Mouse (Mus musculus): ENCODE data around the gene Zbtb20. TPM values are rescaled to one million over a fixed set of nuclear protein-coding genes. Genes with fewer than 3 reads are reported as not detected.

Gene Zbtb20
- polyA plus RNA-seq, 1 experiment from 2014 or later, result 20.2 TPM

DNA sequence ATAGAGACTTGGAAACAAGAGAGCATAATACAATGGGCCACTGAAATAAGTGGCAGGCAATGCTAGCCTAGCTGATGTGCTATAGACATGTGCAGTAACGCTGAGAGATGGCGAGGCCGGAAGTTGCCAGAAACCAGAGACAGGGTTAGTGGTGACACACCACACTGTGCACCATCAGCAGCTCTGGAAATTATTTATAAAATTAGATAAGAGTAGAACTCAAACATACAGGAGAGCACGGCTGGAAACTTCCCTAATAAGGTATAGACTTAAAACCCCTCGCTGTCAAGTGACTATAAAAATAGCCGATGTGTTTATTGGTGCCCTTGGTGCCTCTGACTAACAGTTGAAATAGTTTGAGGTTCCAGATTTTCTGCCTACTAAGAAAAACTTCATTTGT is 565.7 kb downstream of the Zbtb20 start:
- Histone ChIP-seq H3K36me3 (no peaks in the 10 kb centered on the region), H3K9me3 (no peaks in the 10 kb centered on the region), H3K9ac (no peak overlapping the region), H3K27me3 (no peaks in the 10 kb centered on the region), H3K27ac (no peak overlapping the region), H3K4me3 (no peak overlapping the region), H3K4me1 (no peaks in the 10 kb centered on the region), H3K4me2 (no peak overlapping the region)
- ATAC-seq (ENCODE audit: insufficient number of reproducible peaks, insufficient read depth, low FRiP score, low TSS enrichment, low read depth), result no peak
- WGBS, result 83% methylated on average over 6 of the region's 6 CpGs

DNA sequence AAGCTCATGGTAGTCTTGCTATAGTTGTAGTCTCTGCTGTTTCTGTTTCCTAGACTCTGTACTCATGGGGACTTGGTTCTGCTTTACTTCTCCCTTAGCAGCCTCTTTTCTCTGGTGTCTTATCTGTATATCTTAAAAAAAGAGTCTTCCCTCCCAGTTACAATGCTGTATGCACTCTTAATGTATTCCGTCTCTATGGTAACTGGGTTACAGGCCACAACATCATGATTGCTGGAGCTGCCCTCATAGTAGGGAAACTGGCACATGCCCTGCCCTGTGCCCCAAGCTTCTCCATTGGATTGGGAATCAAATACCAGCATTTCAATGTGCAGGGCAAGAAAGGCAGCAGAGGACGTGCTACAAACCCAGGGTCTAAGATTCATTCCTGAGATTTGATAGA is 567.4 kb downstream of the Zbtb20 start:
- no peak overlapping the region for H3K27ac ChIP-seq
- no peaks in the 10 kb centered on the region for H3K27me3 ChIP-seq
- H3K36me3 ChIP-seq, result no peaks in the 10 kb centered on the region
- no peak for ATAC-seq (ENCODE audit: insufficient number of reproducible peaks, insufficient read depth, low FRiP score, low TSS enrichment, low read depth)
- H3K9me3 ChIP-seq, result no peaks in the 10 kb centered on the region
- no peak overlapping the region for H3K4me2 ChIP-seq
- no peak overlapping the region for H3K4me3 ChIP-seq
- H3K9ac ChIP-seq, result no peak overlapping the region
- H3K4me1 ChIP-seq, result no peaks in the 10 kb centered on the region
- 82% methylated on average over 2 of the region's 2 CpGs for WGBS

DNA sequence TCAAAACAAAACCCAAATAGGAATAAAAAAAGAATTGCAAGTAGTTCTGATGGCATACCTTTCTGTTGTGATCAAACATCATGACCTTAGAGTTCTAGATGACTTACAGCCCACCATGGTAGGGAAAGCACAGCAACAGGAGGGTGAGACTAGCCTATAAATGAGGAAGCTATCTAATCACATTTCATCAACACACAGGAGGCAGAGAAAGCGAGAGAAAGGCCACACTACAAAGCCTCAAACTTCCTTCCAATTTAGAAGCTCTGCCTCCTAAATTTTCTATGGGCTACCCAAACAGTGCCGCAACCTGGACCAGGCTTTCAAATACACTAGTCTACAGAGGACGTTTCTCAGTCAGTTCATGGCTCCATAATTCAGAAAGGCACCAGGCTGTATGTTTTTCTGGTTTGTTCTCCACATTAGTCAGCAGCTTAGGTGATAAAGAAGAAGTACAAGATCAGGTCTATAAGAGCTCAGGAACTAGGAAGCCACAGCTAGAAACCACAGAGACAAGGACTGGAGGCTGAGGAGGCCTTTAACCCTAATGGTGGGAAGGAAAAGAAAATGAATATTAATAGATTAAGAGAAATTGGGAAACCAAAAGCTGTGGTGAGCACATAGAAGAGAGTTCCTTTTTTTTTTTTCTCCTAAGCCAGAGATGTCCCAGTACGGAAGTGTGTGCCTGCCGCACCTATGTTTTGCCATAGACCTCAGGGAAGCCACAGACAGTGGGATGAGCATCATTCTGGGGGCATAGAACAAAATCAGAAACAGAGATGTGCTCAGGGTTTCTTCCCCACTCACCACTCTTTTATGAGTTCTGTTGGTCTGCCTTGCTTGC is 572.7 kb downstream of the Zbtb20 start:
- Histone ChIP-seq H3K4me1 (no peaks in the 10 kb centered on the region), H3K9ac (no peak overlapping the region), H3K4me3 (no peak overlapping the region), H3K27ac (no peak overlapping the region), H3K4me2 (no peak overlapping the region), H3K36me3 (no peaks in the 10 kb centered on the region), H3K27me3 (no peaks in the 10 kb centered on the region), H3K9me3 (no peaks in the 10 kb centered on the region)
- WGBS, result 91% methylated on average over 5 of the region's 5 CpGs
- no peak for ATAC-seq (ENCODE audit: insufficient number of reproducible peaks, insufficient read depth, low FRiP score, low TSS enrichment, low read depth)

DNA sequence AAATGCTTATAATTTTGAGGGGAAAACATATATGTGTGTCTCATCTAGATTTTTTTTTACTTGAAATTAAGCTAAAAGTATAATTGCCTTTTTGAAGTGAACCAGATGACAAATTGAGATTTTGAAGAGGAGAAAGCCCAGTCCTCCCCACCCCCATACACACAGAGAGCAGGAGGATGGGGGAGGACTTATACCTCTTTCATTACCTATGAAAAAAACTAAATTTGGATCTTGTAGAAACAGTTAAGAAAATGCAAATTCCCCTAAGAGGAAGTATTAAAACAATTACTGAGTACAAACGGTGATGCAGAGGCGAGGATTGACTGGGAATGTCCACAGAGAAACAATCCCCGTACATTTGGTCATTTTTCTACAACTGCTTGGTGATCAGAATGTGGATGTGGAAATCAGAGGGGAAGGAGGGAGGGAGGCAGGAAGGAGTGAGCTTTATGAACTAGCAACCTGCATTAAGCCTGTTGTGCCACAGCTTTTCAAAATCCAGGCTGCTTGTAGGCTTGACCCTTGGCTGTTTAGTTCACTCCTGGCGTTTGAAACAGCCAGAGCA is 578.8 kb downstream of the Zbtb20 start:
- H3K4me1 ChIP-seq, result no peaks in the 10 kb centered on the region; the same call in 1 of the 2 replicates
- no peak for ATAC-seq (ENCODE audit: insufficient number of reproducible peaks, insufficient read depth, low FRiP score, low TSS enrichment, low read depth)
- H3K9me3 ChIP-seq, result no peaks in the 10 kb centered on the region
- H3K4me3 ChIP-seq, result no peak overlapping the region
- no peaks in the 10 kb centered on the region for H3K27me3 ChIP-seq
- H3K9ac ChIP-seq, result no peak overlapping the region
- WGBS, result 61% methylated on average over 4 of the region's 4 CpGs
- H3K4me2 ChIP-seq, result no peak overlapping the region
- no peaks in the 10 kb centered on the region for H3K36me3 ChIP-seq
- H3K27ac ChIP-seq, result no peak overlapping the region

DNA sequence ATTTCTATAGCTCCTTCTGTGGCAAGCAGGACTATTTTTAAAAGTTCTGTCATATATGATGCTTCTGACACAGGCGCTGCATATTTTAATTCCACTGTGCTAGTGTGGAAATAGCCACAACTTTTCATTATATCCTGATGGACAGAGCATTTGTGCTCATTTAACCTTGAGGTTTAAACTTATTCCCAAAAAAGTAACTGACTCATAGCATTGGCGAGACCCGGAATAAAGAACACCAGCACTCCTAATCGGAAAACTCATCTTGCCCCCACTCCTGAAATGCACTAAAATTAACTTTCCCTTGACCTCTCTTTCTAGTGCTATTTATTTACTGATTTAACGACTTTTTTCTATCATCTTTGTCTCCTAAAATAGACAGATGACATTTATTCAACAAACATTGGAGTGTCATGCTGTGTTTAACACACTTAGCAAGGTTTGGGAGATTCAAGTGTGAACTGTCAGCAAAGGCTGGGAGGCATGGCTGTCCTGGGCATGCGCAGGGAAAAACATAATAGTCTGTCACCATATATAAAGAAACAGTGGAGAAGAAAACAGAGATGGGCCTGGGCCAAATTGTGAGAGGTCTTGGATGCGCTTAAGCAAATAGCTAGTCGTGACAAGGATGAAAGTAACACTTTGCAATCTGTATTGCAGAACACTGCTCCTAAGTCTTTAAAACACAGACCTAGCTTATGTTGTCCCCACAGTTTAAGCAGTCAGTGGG is 580.9 kb downstream of the Zbtb20 start:
- H3K4me2 ChIP-seq, result no peak overlapping the region
- H3K4me3 ChIP-seq, result no peak overlapping the region
- no peak overlapping the region for H3K27ac ChIP-seq
- H3K27me3 ChIP-seq, result no peaks in the 10 kb centered on the region
- H3K4me1 ChIP-seq, result no peaks in the 10 kb centered on the region; the same call in 1 of the 2 replicates
- H3K36me3 ChIP-seq, result no peaks in the 10 kb centered on the region
- no peak overlapping the region for H3K9ac ChIP-seq
- H3K9me3 ChIP-seq, result no peaks in the 10 kb centered on the region
- ATAC-seq (ENCODE audit: insufficient number of reproducible peaks, insufficient read depth, low FRiP score, low TSS enrichment, low read depth), result no peak
- 84% methylated on average over 8 of the region's 8 CpGs for WGBS

DNA sequence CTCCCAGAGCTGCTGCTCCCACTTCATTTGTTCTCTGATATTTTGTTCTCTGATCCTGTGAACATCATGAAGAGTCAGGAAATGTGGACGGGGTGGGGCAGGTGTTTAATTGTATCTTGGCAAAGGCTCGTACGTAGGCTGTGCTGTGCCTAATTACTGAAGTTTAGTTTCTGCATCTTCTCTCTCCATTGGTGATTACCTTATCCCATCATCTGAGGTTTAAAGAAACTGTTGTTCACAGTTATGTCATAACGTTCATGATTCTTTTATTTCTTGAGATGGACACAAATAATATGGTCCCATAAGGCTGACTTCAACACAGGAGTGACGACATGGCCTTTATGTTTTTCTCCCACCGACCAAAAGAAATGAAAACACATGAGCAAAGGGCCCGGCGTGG is 582.1 kb downstream of the Zbtb20 start:
- WGBS, result 79% methylated on average over 8 of the region's 8 CpGs
- no peak overlapping the region for H3K4me3 ChIP-seq
- no peaks in the 10 kb centered on the region for H3K9me3 ChIP-seq
- peaks cover 6% of the 10 kb centered on the region for H3K4me1 ChIP-seq
- no peak overlapping the region for H3K4me2 ChIP-seq
- no peak for ATAC-seq (ENCODE audit: insufficient number of reproducible peaks, insufficient read depth, low FRiP score, low TSS enrichment, low read depth)
- no peaks in the 10 kb centered on the region for H3K36me3 ChIP-seq
- no peak overlapping the region for H3K27ac ChIP-seq
- H3K9ac ChIP-seq, result no peak overlapping the region
- H3K27me3 ChIP-seq, result no peaks in the 10 kb centered on the region

DNA sequence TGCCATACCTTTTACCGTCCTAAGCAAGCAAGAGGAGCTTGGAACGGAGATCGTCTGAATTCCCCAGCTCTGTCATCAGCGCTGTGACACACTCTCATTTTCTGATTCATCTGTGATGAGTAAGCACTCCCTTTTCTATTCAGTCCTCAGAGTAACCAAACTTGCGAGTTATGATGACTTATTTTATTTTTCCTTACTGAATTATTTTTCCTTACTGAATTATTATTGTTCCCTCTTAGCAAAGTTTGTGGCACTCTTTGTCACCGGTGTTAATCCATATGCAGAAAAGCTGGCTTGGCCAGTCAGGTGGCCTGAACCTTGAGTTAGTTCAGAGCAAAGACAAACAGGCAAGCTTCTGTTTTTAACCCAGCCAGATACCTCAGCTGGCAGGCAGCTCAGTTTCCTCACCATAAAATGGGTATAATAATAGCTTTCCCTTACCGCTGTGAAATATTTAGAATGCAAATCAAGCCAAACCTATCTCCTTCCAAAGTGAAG is 583.1 kb downstream of the Zbtb20 start:
- H3K4me1 ChIP-seq, result peaks cover 10% of the 10 kb centered on the region
- H3K27me3 ChIP-seq, result no peaks in the 10 kb centered on the region
- H3K27ac ChIP-seq, result no peak overlapping the region
- no peaks in the 10 kb centered on the region for H3K36me3 ChIP-seq
- WGBS, result 64% methylated on average over 7 of the region's 7 CpGs
- H3K9ac ChIP-seq, result no peak overlapping the region
- ATAC-seq (ENCODE audit: insufficient number of reproducible peaks, insufficient read depth, low FRiP score, low TSS enrichment, low read depth), result no peak
- H3K4me2 ChIP-seq, result no peak overlapping the region
- no peaks in the 10 kb centered on the region for H3K9me3 ChIP-seq
- H3K4me3 ChIP-seq, result no peak overlapping the region

DNA sequence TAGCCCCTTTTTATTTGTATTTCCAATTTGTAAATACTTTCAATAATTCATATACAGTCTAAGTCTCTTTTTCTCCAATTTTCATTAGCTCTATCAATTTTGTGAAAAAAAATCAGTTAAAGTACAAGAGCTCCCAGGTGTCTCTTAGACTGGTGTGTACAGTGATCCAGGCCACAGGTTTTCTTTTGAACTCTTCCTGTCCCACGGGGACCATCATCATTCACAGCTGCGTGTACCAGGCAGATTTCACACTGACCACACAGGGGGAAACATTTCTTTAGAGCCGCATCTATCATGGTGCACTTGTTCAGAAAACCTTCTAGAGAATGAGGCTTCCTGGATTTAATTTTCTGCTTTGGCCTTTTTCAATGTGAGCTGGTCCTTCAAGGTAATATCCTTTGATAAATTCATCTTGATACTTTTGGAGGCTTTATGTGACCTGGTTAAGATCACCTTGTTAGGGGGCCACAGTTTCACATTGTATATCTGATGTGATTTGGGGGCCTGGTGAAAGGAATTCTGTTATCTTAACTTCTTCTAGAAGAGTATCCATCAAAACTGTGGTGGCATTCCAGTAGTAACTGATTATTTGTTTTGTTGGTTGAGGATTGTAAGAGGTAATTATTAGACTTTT is 586.2 kb downstream of the Zbtb20 start:
- no peak for ATAC-seq (ENCODE audit: insufficient number of reproducible peaks, insufficient read depth, low FRiP score, low TSS enrichment, low read depth)
- Histone ChIP-seq H3K4me2 (no peak overlapping the region), H3K4me1 (peaks cover 19% of the 10 kb centered on the region), H3K27ac (no peak overlapping the region), H3K9me3 (no peaks in the 10 kb centered on the region), H3K36me3 (no peaks in the 10 kb centered on the region), H3K27me3 (no peaks in the 10 kb centered on the region), H3K4me3 (no peak overlapping the region), H3K9ac (no peak overlapping the region)
- 77% methylated on average over 3 of the region's 3 CpGs for WGBS

DNA sequence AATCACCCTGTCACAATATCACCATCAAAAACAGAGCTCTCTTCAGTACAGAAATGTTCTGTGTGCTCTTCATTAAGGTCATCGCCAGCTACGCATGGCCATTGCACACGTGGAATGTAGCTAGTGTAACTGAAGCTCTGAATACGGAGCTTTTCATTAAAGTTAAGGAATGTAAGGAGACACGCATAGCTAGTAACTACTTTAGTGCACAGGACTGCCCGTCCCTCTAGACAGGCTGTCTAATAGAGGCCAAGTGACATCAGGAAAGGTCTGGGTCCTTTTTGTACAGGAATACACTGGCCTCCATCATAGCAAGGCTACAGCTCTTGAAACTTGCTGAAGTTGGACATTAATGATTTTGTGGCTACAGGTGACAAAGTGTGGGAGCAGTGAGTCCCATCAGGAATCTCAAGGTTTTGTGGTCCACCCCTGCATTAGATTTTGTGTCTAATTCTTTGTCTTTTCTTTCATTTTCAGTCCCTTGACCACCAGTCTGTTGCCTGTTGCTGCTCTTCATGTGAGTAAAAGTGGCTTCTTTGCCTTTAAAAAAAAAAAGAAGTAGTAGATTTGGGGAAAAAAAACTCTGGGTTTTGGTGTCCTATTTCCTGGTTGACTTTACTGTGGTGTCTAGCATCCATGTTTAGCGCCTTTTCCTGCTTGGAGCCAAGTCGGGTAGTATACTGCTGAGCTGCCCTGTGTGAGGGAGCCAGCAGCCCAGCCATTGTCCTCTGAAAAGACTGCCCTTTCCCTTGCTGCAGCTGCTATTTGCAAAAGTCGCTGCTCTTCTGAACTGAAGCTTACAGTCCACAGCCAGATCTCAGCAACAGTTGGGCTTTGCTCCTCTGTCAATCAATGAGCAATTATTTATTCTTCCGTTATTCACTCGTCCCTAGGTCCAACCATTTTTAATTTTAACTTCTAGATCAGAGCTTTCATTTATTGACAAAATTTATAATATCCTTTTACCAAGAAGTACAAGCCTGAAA is 587.1 kb downstream of the Zbtb20 start:
- WGBS, result 41% methylated on average over 11 of the region's 11 CpGs
- H3K4me3 ChIP-seq, result no peak overlapping the region
- H3K9me3 ChIP-seq, result no peaks in the 10 kb centered on the region
- H3K4me1 ChIP-seq, result peaks cover 19% of the 10 kb centered on the region
- H3K27ac ChIP-seq, result no peak overlapping the region
- H3K4me2 ChIP-seq, result no peak overlapping the region
- H3K27me3 ChIP-seq, result no peaks in the 10 kb centered on the region
- ATAC-seq (ENCODE audit: insufficient number of reproducible peaks, insufficient read depth, low FRiP score, low TSS enrichment, low read depth), result no peak
- no peak overlapping the region for H3K9ac ChIP-seq
- H3K36me3 ChIP-seq, result no peaks in the 10 kb centered on the region

DNA sequence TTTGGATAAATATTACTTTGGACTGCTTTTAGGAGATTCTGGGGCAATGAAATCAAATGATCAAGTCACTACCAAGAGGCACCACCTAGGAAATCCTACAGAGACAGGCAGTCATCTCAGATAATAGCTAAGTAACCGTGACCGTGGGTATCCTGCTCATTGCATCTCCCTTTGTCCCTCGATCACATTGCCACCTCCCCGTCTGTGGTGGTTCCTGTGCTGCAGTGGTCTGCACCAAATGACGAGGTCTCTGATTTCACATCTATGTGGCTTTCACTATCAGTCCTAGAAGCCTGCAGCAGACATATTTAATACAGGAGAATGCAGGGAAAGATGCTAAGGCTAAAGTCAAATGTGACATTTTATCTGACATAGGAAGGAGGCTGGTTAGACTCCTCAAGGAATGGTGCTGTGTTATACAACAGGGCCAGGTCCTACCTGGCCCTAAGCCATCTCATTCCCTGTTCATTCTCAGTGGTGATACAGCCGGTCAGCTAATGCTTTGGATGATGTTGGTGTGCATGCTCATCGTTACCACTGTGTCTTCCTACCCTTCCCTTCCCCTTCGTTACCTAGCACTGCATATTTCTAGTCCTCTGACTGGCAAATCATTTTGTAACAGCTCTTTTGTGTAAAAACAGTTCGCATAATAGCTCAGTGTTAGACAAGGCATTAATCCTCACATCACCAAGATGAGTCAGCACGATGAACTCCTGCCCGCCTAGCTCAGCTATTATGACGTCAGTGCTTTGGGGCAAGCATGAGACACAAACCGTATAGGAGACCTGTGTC is 588.2 kb downstream of the Zbtb20 start:
- 62% methylated on average over 13 of the region's 13 CpGs for WGBS
- no peak for ATAC-seq (ENCODE audit: insufficient number of reproducible peaks, insufficient read depth, low FRiP score, low TSS enrichment, low read depth)
- Histone ChIP-seq H3K36me3 (no peaks in the 10 kb centered on the region), H3K9me3 (no peaks in the 10 kb centered on the region), H3K27me3 (no peaks in the 10 kb centered on the region), H3K27ac (no peak overlapping the region), H3K9ac (no peak overlapping the region), H3K4me3 (no peak overlapping the region), H3K4me1 (peaks cover 19% of the 10 kb centered on the region), H3K4me2 (no peak overlapping the region)

Measured in embryonic facial prominence, embryonic 13.5 days (tissue).